Mouse (Mus musculus) gastrocnemius, postnatal 10 days (tissue): ENCODE results near the gene Apbb1ip. TPM values are rescaled to one million over a fixed set of nuclear protein-coding genes. Genes with fewer than 3 reads are reported as not detected.
"Not testable (repeated sequence)": the region's sequence is repeated elsewhere in the genome, so short reads cannot be mapped to it uniquely, and the experiment has no call there.

Experiments
- DNase-seq: peaks from one replicate; pipeline ENCODE4 v3.0.0; 2021; ENCODE audit warnings: mixed read lengths
- total RNA-seq, 2 experiments: library from RNA; stranded (reverse); gene quantifications; 2 replicates each; pipeline ENCODE4 v1.2.3; 2021

Gene Apbb1ip
- total RNA-seq, 2 experiments from 2014 or later = 2.6 to 4.0 TPM

- DNase-seq = no peak
Observed at GRCm38 (mm10) chr2:22822293-22822692, 48.4 kb downstream of the Apbb1ip start.

- DNase-seq = no peak
Observed at GRCm38 (mm10) chr2:22845514-22845913, 71.6 kb downstream of the Apbb1ip start.

GRCm38 (mm10) chr2:22851900-22852299, 78.0 kb downstream of the Apbb1ip start:
- DNase-seq = no peak

GRCm38 (mm10) chr2:22857501-22857900, 83.6 kb downstream of the Apbb1ip start:
- no peak for DNase-seq

GRCm38 (mm10) chr2:22862194-22862593, 88.3 kb downstream of the Apbb1ip start:
- DNase-seq = no peak

- peak; percentile 71 for DNase-seq
Observed at GRCm38 (mm10) chr2:22864394-22865037, 90.6 kb downstream of the Apbb1ip start.

GRCm38 (mm10) chr2:22865818-22866217, 91.9 kb downstream of the Apbb1ip start:
- no peak for DNase-seq

GRCm38 (mm10) chr2:22866894-22867424, 93.1 kb downstream of the Apbb1ip start:
- no peak for DNase-seq

- no peak for DNase-seq
Observed at GRCm38 (mm10) chr2:22873159-22873558, 99.3 kb downstream of the Apbb1ip start.

GRCm38 (mm10) chr2:22874628-22875027, 100.7 kb downstream of the Apbb1ip start:
- DNase-seq = no peak

- no peak for DNase-seq
Observed at GRCm38 (mm10) chr2:22876614-22877013, 102.7 kb downstream of the Apbb1ip start.

- DNase-seq = no peak
Observed at GRCm38 (mm10) chr2:22878781-22879180, 104.9 kb downstream of the Apbb1ip start.

GRCm38 (mm10) chr2:22880726-22881125, 106.8 kb downstream of the Apbb1ip start:
- DNase-seq = not testable (repeated sequence)

GRCm38 (mm10) chr2:22894932-22895281, 121.0 kb downstream of the Apbb1ip start:
- DNase-seq = no peak

GRCm38 (mm10) chr2:22895282-22896273, 121.7 kb downstream of the Apbb1ip start, which contains the start of gene Pdss1:
Gene Pdss1, plus strand, starts transcription at chr2:22895522.
- peak; percentile 84 for DNase-seq

GRCm38 (mm10) chr2:22903947-22904346, 130.1 kb downstream of the Apbb1ip start:
- no peak for DNase-seq

- DNase-seq = no peak
Observed at GRCm38 (mm10) chr2:22914421-22914820, 140.5 kb downstream of the Apbb1ip start.

GRCm38 (mm10) chr2:22918651-22919050, 144.8 kb downstream of the Apbb1ip start:
- DNase-seq = no peak

Other genes starting within 250 kb of the Apbb1ip start
- under 1 TPM; 0.07 to 0.18 TPM for gene Gad2, start 151.9 kb upstream of the Apbb1ip start, total RNA-seq
- gene Pdss1, start 121.4 kb downstream of the Apbb1ip start, total RNA-seq = 10 to 100 TPM; 16.7 to 18.3 TPM